Mouse (Mus musculus) cerebellum, postnatal 4 days (tissue): Measurements from ENCODE around the gene Bbs9.
A peak's percentile ranks its signal among the peaks of the same experiment; 100 is the strongest.
"Not testable (repeated sequence)": the region's sequence is repeated elsewhere in the genome, so short reads cannot be mapped to it uniquely, and the experiment has no call there.

Source experiments
- DNase-seq, 2 experiments: peaks; one replicate each; pipeline ENCODE4 v3.0.0; 2022; ENCODE audit warnings: low spot score in 2 of 2, mixed read lengths in 1 of 2

The Bbs9 gene

GRCm38 (mm10) chr9:22475424-22475868 lies at the start of gene Bbs9:
Gene Bbs9, plus strand, starts transcription at chr9:22475715.
- peak; percentile 79 to 85 for DNase-seq

- no peak for DNase-seq
Measured at GRCm38 (mm10) chr9:22428028-22428665, 47.4 kb upstream of the Bbs9 start.

- no peak for DNase-seq
Measured at GRCm38 (mm10) chr9:22428666-22429410, 46.7 kb upstream of the Bbs9 start.

GRCm38 (mm10) chr9:22429533-22430241 lies 45.8 kb upstream of the Bbs9 start:
- no peak for DNase-seq

GRCm38 (mm10) chr9:22430315-22430840 lies 45.1 kb upstream of the Bbs9 start:
- no peak for DNase-seq

- no peak for DNase-seq
Measured at GRCm38 (mm10) chr9:22433221-22433620, 42.3 kb upstream of the Bbs9 start.

GRCm38 (mm10) chr9:22434101-22434500 lies 41.4 kb upstream of the Bbs9 start:
- DNase-seq, result no peak

- DNase-seq, result no peak
Measured at GRCm38 (mm10) chr9:22438826-22439225, 36.7 kb upstream of the Bbs9 start.

GRCm38 (mm10) chr9:22443157-22443556 lies 32.4 kb upstream of the Bbs9 start:
- no peak for DNase-seq

- no peak for DNase-seq
Measured at GRCm38 (mm10) chr9:22445123-22445522, 30.4 kb upstream of the Bbs9 start.

GRCm38 (mm10) chr9:22447213-22447612 lies 28.3 kb upstream of the Bbs9 start:
- DNase-seq, result no peak

GRCm38 (mm10) chr9:22448420-22448819 lies 27.1 kb upstream of the Bbs9 start:
- DNase-seq, result no peak

- no peak for DNase-seq
Measured at GRCm38 (mm10) chr9:22449209-22449608, 26.3 kb upstream of the Bbs9 start.

GRCm38 (mm10) chr9:22452697-22453096 lies 22.8 kb upstream of the Bbs9 start:
- no peak for DNase-seq

GRCm38 (mm10) chr9:22453501-22453924 lies 22.0 kb upstream of the Bbs9 start:
- no peak for DNase-seq

- DNase-seq, result not testable (repeated sequence)
Measured at GRCm38 (mm10) chr9:22453990-22454389, 21.5 kb upstream of the Bbs9 start, which contains the start of gene Gm17545. Gene Gm17545, plus strand, starts transcription at chr9:22454290.

GRCm38 (mm10) chr9:22455041-22455440 lies 20.5 kb upstream of the Bbs9 start:
- DNase-seq, result no peak

GRCm38 (mm10) chr9:22457142-22457835 lies 18.2 kb upstream of the Bbs9 start:
- DNase-seq, result no peak

- DNase-seq, result peak in 1 of 2 experiments; percentile 66
Measured at GRCm38 (mm10) chr9:22461946-22462345, 13.6 kb upstream of the Bbs9 start.

GRCm38 (mm10) chr9:22466212-22466611 lies 9.3 kb upstream of the Bbs9 start:
- DNase-seq, result no peak

- peak in 1 of 2 experiments; percentile 44 for DNase-seq
Measured at GRCm38 (mm10) chr9:22467371-22468169, 7.9 kb upstream of the Bbs9 start.
